Mouse (Mus musculus): ENCODE measurements around the gene Eprs. TPM values are rescaled to one million over a fixed set of nuclear protein-coding genes. Genes with fewer than 3 reads are reported as not detected.

Gene Eprs
- polyA plus RNA-seq, 1 experiment: 94.5 TPM

DNA sequence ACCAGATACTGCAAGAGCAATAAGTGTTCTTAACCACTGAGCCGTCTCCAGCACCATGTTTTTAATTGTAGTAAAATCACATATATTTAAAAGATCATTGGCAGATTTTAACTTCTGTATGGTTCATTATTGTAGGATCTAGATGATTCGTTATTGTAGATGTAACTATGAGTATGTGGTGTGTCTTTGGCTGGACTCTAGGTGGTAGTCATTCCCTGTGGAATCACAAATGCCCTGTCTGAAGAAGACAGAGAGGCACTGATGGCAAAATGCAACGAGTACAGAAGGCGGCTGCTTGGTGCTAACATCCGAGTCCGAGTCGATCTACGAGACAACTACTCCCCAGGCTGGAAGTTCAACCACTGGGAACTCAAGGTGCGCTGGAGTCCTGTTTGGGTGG, 55.2 kb downstream of the Eprs start:
- Histone ChIP-seq H3K79me2 (ENCODE audit: control insufficient read depth, insufficient read depth) (no peaks in the 10 kb centered on the region), H3K36me3 (ENCODE audit: control insufficient read depth, insufficient read depth) (peaks cover 92% of the 10 kb centered on the region), H3K4me2 (ENCODE audit: low read depth) (no peak overlapping the region), H3ac (ENCODE audit: control insufficient read depth, insufficient read length) (no peak overlapping the region), H3K4me3 (no peak overlapping the region), H3K27me3 (ENCODE audit: control insufficient read depth, insufficient read depth, insufficient read length) (no peaks in the 10 kb centered on the region)
- no peak for TF ChIP-seq MYOG (IDR thresholded peaks at IDR 0.05; ENCODE audit: control insufficient read depth in 1 of 3, insufficient read depth in 1 of 3, insufficient read length in 2 of 3, low read depth in 2 of 3)
- no peak for TF ChIP-seq E2F4 (IDR thresholded peaks at IDR 0.05; ENCODE audit: insufficient read depth)
- TF ChIP-seq MAX (IDR thresholded peaks at IDR 0.05; ENCODE audit: low read depth): no peak
- TF ChIP-seq TCF12 (IDR thresholded peaks at IDR 0.05; ENCODE audit: insufficient read depth, poor library complexity, severe bottlenecking): no peak
- no peak for TF ChIP-seq CEBPB (IDR thresholded peaks at IDR 0.05; ENCODE audit: insufficient read depth, poor library complexity, severe bottlenecking)
- no peak for TF ChIP-seq POLR2A (IDR thresholded peaks at IDR 0.05; ENCODE audit: insufficient read length, low read depth)
- TF ChIP-seq POLR2AphosphoS2 (IDR thresholded peaks at IDR 0.05; ENCODE audit: insufficient read length, low read depth): no peak
- no peak for TF ChIP-seq TCF3 (IDR thresholded peaks at IDR 0.05; ENCODE audit: insufficient read length, low read depth)
- TF ChIP-seq REST (IDR thresholded peaks at IDR 0.05; ENCODE audit: insufficient read depth, insufficient read length): no peak

DNA sequence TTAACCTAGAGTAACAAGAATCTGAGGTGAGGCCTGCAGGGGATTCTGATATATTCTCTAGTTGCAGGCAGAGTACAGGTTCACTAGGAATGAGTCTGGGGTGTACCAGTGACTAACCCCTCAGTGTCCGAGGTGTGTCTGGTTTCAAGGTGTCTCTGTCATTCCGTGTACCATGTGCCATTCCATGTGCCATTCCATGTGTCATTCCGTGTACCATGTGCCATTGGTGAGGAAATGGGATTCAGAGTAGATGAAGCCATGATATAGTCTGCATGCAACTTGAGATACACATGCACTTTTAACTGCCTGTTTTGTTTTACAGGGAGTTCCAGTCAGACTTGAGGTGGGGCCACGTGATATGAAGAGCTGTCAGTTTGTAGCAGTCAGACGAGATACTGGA, 57.0 kb downstream of the Eprs start:
- Histone ChIP-seq H3K36me3 (ENCODE audit: control insufficient read depth, insufficient read depth) (peaks cover 93% of the 10 kb centered on the region), H3K27me3 (ENCODE audit: control insufficient read depth, insufficient read depth, insufficient read length) (no peaks in the 10 kb centered on the region), H3K79me2 (ENCODE audit: control insufficient read depth, insufficient read depth) (no peaks in the 10 kb centered on the region), H3K4me2 (ENCODE audit: low read depth) (no peak overlapping the region), H3K4me3 (no peak overlapping the region), H3ac (ENCODE audit: control insufficient read depth, insufficient read length) (no peak overlapping the region)
- TF ChIP-seq POLR2A (IDR thresholded peaks at IDR 0.05; ENCODE audit: insufficient read length, low read depth) (peak; percentile 30), MYOD1 (IDR thresholded peaks at IDR 0.05; ENCODE audit: control insufficient read depth in 1 of 3, insufficient read length in 2 of 3, low read depth in 2 of 3) (no peak), POLR2AphosphoS2 (IDR thresholded peaks at IDR 0.05; ENCODE audit: insufficient read length, low read depth) (peak; percentile 77)

DNA sequence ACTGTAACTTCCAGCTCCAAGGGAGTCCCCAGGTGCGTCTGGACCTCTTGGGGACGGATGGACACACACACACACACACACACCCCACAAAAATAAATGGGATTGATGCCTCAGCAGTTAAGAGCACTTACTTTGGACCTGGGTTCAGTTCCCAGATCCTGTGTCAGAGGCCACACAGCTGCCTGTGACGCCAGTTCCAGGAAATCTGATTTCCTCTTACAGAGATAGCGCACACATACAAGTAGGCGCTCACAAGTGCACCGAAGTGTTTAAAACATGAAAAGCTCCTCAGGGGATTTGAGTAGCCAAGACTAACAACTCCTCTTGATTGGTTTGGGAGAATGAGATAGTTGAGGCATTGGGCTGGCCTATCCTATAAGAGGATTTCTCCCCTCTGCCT, 57.9 kb downstream of the Eprs start:
- Histone ChIP-seq H3K4me3 (no peak overlapping the region), H3K36me3 (ENCODE audit: control insufficient read depth, insufficient read depth) (peaks cover 93% of the 10 kb centered on the region), H3K27me3 (ENCODE audit: control insufficient read depth, insufficient read depth, insufficient read length) (no peaks in the 10 kb centered on the region), H3ac (ENCODE audit: control insufficient read depth, insufficient read length) (no peak overlapping the region), H3K79me2 (ENCODE audit: control insufficient read depth, insufficient read depth) (no peaks in the 10 kb centered on the region), H3K4me2 (ENCODE audit: low read depth) (no peak overlapping the region)
- TF ChIP-seq POLR2AphosphoS2 (IDR thresholded peaks at IDR 0.05; ENCODE audit: insufficient read length, low read depth) (no peak), SRF (IDR thresholded peaks at IDR 0.05; ENCODE audit: control insufficient read depth, insufficient read length, low read depth) (no peak), REST (IDR thresholded peaks at IDR 0.05; ENCODE audit: insufficient read depth, insufficient read length) (no peak), MAX (IDR thresholded peaks at IDR 0.05; ENCODE audit: low read depth) (no peak), TCF3 (IDR thresholded peaks at IDR 0.05; ENCODE audit: insufficient read length, low read depth) (no peak)

- Histone ChIP-seq H3K4me3 (no peak overlapping the region), H3ac (ENCODE audit: control insufficient read depth, insufficient read length) (no peak overlapping the region), H3K4me2 (ENCODE audit: low read depth) (no peak overlapping the region), H3K79me2 (ENCODE audit: control insufficient read depth, insufficient read depth) (no peaks in the 10 kb centered on the region), H3K36me3 (ENCODE audit: control insufficient read depth, insufficient read depth) (peaks cover 80% of the 10 kb centered on the region), H3K27me3 (ENCODE audit: control insufficient read depth, insufficient read depth, insufficient read length) (no peaks in the 10 kb centered on the region)
- TF ChIP-seq POLR2AphosphoS2 (IDR thresholded peaks at IDR 0.05; ENCODE audit: insufficient read length, low read depth) (peak; percentile 66), POLR2A (IDR thresholded peaks at IDR 0.05; ENCODE audit: insufficient read length, low read depth) (peak; percentile 29), MYOD1 (IDR thresholded peaks at IDR 0.05; ENCODE audit: control insufficient read depth in 1 of 3, insufficient read length in 2 of 3, low read depth in 2 of 3) (no peak)
These were observed 63.7 kb downstream of the Eprs start for GRCm38 (mm10) chr1:185426583-185426982.

DNA sequence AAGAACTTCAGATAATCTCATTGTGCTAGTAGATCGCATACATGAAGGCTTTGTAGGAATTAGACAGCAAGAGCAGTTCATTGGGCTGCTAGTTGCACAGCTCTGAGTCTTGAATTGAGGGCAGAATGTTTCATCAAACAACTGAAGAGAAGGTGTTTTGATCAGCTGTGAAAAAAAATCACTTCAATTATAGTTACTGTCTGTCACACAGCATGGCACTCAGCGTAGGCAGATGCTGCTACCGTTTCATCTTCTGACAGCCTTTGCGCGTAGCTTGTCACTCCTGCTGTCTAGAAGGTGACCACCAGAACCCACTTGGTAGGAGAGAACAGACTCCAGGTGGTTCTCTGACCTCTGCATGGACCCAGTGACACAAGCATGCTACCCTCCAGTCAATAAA, 67.6 kb downstream of the Eprs start:
- Histone ChIP-seq H3K27me3 (ENCODE audit: control insufficient read depth, insufficient read depth, insufficient read length) (no peaks in the 10 kb centered on the region), H3ac (ENCODE audit: control insufficient read depth, insufficient read length) (no peak overlapping the region), H3K36me3 (ENCODE audit: control insufficient read depth, insufficient read depth) (peaks cover 41% of the 10 kb centered on the region), H3K4me3 (no peak overlapping the region), H3K79me2 (ENCODE audit: control insufficient read depth, insufficient read depth) (no peaks in the 10 kb centered on the region), H3K4me2 (ENCODE audit: low read depth) (no peak overlapping the region)
- TF ChIP-seq MYOD1 (IDR thresholded peaks at IDR 0.05; ENCODE audit: control insufficient read depth in 1 of 3, insufficient read length in 2 of 3, low read depth in 2 of 3) (no peak), POLR2AphosphoS2 (IDR thresholded peaks at IDR 0.05; ENCODE audit: insufficient read length, low read depth) (peak; percentile 72)

DNA sequence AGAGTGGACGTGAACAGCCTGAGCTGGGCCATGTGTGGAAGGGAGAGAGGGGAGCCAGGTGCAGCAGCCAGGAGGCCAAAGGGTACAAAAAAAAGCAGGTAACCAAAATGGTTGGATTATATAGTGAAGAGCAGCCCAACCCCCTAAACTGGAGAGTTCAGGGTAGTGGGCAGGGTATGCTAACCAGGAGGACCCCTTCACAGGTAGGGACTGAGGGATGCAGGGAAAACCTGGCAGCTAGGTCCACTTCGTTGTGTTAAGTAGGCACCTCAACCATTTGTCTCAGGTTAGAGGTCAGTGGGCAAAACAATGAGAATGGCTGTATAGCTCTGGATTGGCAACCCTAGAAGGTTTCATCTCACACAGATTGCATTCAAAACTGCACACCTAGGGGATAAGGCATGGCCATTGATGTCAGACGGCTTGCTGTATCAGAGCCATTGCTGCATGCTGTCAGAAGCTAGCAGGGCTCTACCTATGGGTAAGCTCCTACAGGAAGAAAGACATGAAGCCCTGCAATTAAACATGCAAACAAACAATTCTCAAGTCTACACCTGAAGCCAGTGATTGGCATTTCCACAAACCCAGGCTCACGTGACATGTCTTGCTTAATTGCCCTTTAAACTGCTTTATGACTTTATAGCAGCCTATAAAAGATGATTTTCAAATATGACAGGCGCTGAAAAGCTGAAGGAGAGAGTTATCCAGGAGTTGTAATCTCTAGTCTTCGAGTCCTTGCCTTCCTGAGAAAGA, 68.6 kb downstream of the Eprs start:
- Histone ChIP-seq H3K4me2 (ENCODE audit: low read depth) (no peak overlapping the region), H3K4me3 (no peak overlapping the region), H3K79me2 (ENCODE audit: control insufficient read depth, insufficient read depth) (no peaks in the 10 kb centered on the region), H3ac (ENCODE audit: control insufficient read depth, insufficient read length) (no peak overlapping the region), H3K36me3 (ENCODE audit: control insufficient read depth, insufficient read depth) (peaks cover 35% of the 10 kb centered on the region), H3K27me3 (ENCODE audit: control insufficient read depth, insufficient read depth, insufficient read length) (no peaks in the 10 kb centered on the region)
- TF ChIP-seq REST (IDR thresholded peaks at IDR 0.05; ENCODE audit: insufficient read depth, insufficient read length) (no peak), TCF3 (IDR thresholded peaks at IDR 0.05; ENCODE audit: insufficient read length, low read depth) (no peak), E2F4 (IDR thresholded peaks at IDR 0.05; ENCODE audit: insufficient read depth) (no peak), POLR2AphosphoS2 (IDR thresholded peaks at IDR 0.05; ENCODE audit: insufficient read length, low read depth) (peak; percentile 83)

All from myocyte (in vitro differentiated cells).